Mouse (Mus musculus): ENCODE data around the gene Scamp3. TPM values are rescaled to one million over a fixed set of nuclear protein-coding genes. Genes with fewer than 3 reads are reported as not detected.

Gene Scamp3
- total and polyA plus RNA-seq, 3 experiments = 101 to 287 TPM; not detected in 1

DNA sequence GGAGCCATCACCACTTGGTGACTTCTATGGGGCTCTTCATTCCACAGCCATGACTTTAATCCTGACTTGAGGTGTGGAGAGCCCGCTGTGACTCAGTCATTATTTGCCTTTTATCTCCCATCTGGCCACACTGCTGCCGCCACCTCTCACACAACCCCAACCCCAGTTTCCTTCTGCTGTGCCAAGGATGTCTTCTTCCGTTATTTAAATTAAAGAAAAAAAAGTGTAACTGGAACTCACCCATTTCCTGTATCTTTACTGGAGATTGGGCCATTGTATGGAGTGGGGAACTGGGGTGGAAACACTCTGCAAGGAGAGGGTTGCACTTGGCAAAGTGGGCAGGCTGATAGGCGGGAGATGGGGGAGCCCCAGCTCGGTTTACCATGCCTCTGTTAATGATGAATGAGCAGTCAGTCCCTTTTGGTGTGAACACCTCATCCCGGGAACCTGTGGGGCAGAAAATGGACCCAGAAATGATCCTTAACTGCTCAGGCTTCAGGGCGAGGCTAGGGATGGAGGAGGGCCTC is 5.3 kb downstream of the Scamp3 start:
- Histone ChIP-seq H3K27ac (ENCODE audit: control insufficient read depth, low read depth, low read length) (peak overlapping the region; percentile 92), H3K79me2 (ENCODE audit: control insufficient read depth, insufficient read depth, low read length, poor library complexity) (peaks cover 20% of the 10 kb centered on the region), H3K4me3 (ENCODE audit: control insufficient read depth in 1 of 2, insufficient read depth in 1 of 2, low read depth in 2 of 2, low read length in 2 of 2) (peak overlapping the region; percentile 9 to 16; a peak in 3 of 4 replicates), H3K9ac (ENCODE audit: control insufficient read depth, low read depth, low read length, poor library complexity, severe bottlenecking) (peak overlapping the region; percentile 50), H3K27me3 (ENCODE audit: control insufficient read depth in 1 of 2, insufficient read depth in 2 of 2, low read length in 2 of 2) (no peaks in the 10 kb centered on the region), H3K9me3 (replicated peaks; ENCODE audit: insufficient read depth, low read length) (no peaks in the 10 kb centered on the region), H3K36me3 (ENCODE audit: control insufficient read depth in 1 of 2, insufficient read depth in 2 of 2, low read length in 2 of 2) (peaks cover 7 to 54% of the 10 kb centered on the region in 2 experiments), H3K4me1 (ENCODE audit: control insufficient read depth in 1 of 2, insufficient read depth in 2 of 2, low read length in 2 of 2) (peaks cover 18 to 65% of the 10 kb centered on the region in 2 experiments)
- peak; percentile 93 for DNase-seq (ENCODE audit: low read depth, low spot score)
- TF ChIP-seq CTCF (IDR thresholded peaks at IDR 0.05 in 2 of 3, conservative IDR thresholded peaks at IDR 0.05 in 1 of 3; ENCODE audit: control insufficient read depth in 1 of 3, insufficient read depth in 1 of 3, low read depth in 2 of 3, low read length in 3 of 3, poor library complexity in 1 of 3, severe bottlenecking in 1 of 3) = no peak
- no peak for TF ChIP-seq USF2 (IDR thresholded peaks at IDR 0.05; ENCODE audit: borderline replicate concordance in 1 of 2, insufficient read depth in 1 of 2, low read depth in 1 of 2, low read length in 2 of 2)
- TF ChIP-seq SIN3A (IDR thresholded peaks at IDR 0.05; ENCODE audit: low read length) = no peak; the same call in none of the 2 replicates
- TF ChIP-seq GATA1 (IDR thresholded peaks at IDR 0.05; ENCODE audit: low read depth, low read length) = peak; percentile 83
- no peak for TF ChIP-seq SMC3 (IDR thresholded peaks at IDR 0.05; ENCODE audit: low read depth, low read length)
- TF ChIP-seq MEF2A (IDR thresholded peaks at IDR 0.05; ENCODE audit: extremely low read depth, insufficient replicate concordance, low read depth, low read length, poor library complexity, severe bottlenecking) = no peak
- no peak; the same call in 1 of the 2 replicates for TF ChIP-seq MAFK (IDR thresholded peaks at IDR 0.05; ENCODE audit: borderline replicate concordance, low read depth, low read length)
- no peak; the same call in 1 of the 2 replicates for TF ChIP-seq BHLHE40 (IDR thresholded peaks at IDR 0.05; ENCODE audit: borderline replicate concordance, low read depth, low read length)
- TF ChIP-seq EP300 (IDR thresholded peaks at IDR 0.05; ENCODE audit: low read depth in 1 of 2, low read length in 2 of 2) = peak; percentile 76 to 92; a peak in 3 of 4 replicates
- TF ChIP-seq HCFC1 (IDR thresholded peaks at IDR 0.05; ENCODE audit: low read depth, low read length) = no peak
- no peak for TF ChIP-seq E2F4 (IDR thresholded peaks at IDR 0.05; ENCODE audit: borderline replicate concordance, low read depth, low read length)
- no peak for TF ChIP-seq UBTF (IDR thresholded peaks at IDR 0.05; ENCODE audit: borderline replicate concordance, insufficient read depth, low read depth, low read length)
- no peak; the same call in 1 of the 2 replicates for TF ChIP-seq USF1 (IDR thresholded peaks at IDR 0.05; ENCODE audit: low read depth, low read length)
- peak; percentile 95 for TF ChIP-seq MYB (IDR thresholded peaks at IDR 0.05; ENCODE audit: low read depth, low read length)
- TF ChIP-seq MAX (IDR thresholded peaks at IDR 0.05; ENCODE audit: low read length) = peak; percentile 60; the same call in 1 of the 2 replicates
- peak; percentile 73; the same call in 1 of the 2 replicates for TF ChIP-seq NELFE (IDR thresholded peaks at IDR 0.05; ENCODE audit: low read depth, low read length)
- no peak for TF ChIP-seq ZC3H11A (IDR thresholded peaks at IDR 0.05; ENCODE audit: low read depth, low read length)
- TF ChIP-seq NRF1 (IDR thresholded peaks at IDR 0.05; ENCODE audit: insufficient read depth, low read depth, low read length, poor library complexity, severe bottlenecking) = no peak
- TF ChIP-seq MAZ (IDR thresholded peaks at IDR 0.05; ENCODE audit: low read depth, low read length) = no peak; the same call in 1 of the 2 replicates
- TF ChIP-seq POLR2A (IDR thresholded peaks at IDR 0.05; ENCODE audit: control insufficient read depth in 1 of 2, insufficient read depth in 1 of 2, low read depth in 1 of 2, low read length in 2 of 2, poor library complexity in 1 of 2) = no peak; a peak in 2 of 4 replicates
- 0 out of 2 replicates have a peak, but pooled peaks have one; percentile 77 for TF ChIP-seq CHD1 (IDR thresholded peaks at IDR 0.05; ENCODE audit: low read depth, low read length)
- no peak for TF ChIP-seq POLR2AphosphoS2 (IDR thresholded peaks at IDR 0.05; ENCODE audit: low read length)
- peak; percentile 85 for TF ChIP-seq ELF1 (IDR thresholded peaks at IDR 0.05; ENCODE audit: low read depth, low read length)
- TF ChIP-seq JUND (IDR thresholded peaks at IDR 0.05; ENCODE audit: low read depth, low read length) = no peak
- peak; percentile 34; the same call in 1 of the 2 replicates for TF ChIP-seq MXI1 (IDR thresholded peaks at IDR 0.05; ENCODE audit: low read depth, low read length)
- peak; percentile 66 for TF ChIP-seq TBP (IDR thresholded peaks at IDR 0.05; ENCODE audit: low read depth, low read length)
- TF ChIP-seq KAT2A (conservative IDR thresholded peaks at IDR 0.05; ENCODE audit: low read depth, low read length) = no peak
- TF ChIP-seq ZKSCAN1 (IDR thresholded peaks at IDR 0.05; ENCODE audit: low read depth, low read length) = no peak; the same call in 1 of the 2 replicates
- peak; percentile 98 for TF ChIP-seq ZNF384 (IDR thresholded peaks at IDR 0.05; ENCODE audit: low read depth, low read length)
- TF ChIP-seq ETS1 (IDR thresholded peaks at IDR 0.05; ENCODE audit: low read depth, low read length) = peak; percentile 85
- TF ChIP-seq CHD2 (IDR thresholded peaks at IDR 0.05; ENCODE audit: low read length) = no peak
- TF ChIP-seq RCOR1 (IDR thresholded peaks at IDR 0.05; ENCODE audit: low read depth, low read length) = peak; percentile 45
- TF ChIP-seq TAL1 (IDR thresholded peaks at IDR 0.05; ENCODE audit: low read length) = no peak
- TF ChIP-seq POLR2AphosphoS5 (IDR thresholded peaks at IDR 0.05; ENCODE audit: borderline replicate concordance, low read depth, low read length) = no peak
- TF ChIP-seq MYC (IDR thresholded peaks at IDR 0.05; ENCODE audit: low read depth, low read length) = peak; percentile 74
- TF ChIP-seq RAD21 (IDR thresholded peaks at IDR 0.05; ENCODE audit: low read depth, low read length) = no peak
- TF ChIP-seq GABPA (IDR thresholded peaks at IDR 0.05; ENCODE audit: low read depth, low read length) = no peak
